Mouse (Mus musculus): ENCODE data around the gene Fam181a.

The Fam181a gene

DNA sequence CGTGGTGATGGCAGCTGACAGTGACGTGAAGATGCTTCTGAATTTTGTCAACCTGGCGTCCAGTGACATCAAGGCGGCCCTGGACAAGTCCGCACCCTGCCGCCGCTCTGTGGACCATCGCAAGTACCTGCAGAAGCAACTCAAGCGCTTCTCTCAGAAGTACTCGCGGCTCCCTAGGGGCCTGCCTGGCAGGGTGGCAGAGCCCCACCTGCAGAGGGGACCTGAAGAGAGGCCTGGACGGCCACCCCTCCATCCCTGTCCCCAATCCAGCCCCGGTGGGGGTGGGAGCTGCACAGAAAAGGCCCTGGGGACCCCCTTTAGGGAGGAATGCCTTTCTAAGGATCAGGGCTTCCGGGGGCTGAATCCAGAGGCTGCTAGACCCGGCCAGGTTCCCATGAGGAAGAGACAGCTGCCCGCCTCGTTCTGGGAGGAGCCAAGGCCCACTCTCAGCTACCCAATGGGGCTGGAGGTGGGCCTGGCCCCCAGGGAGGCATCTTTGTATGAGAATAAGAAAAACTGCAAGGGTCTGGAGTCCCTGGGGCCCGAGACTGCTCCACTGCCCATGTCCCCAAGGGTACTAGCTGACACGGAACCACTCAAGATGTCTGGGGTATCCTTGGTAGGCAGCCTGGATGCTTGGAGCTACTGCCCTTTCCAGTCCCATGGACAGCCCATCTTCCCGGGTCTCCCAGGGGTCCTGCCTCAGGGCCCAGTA, 5.2 kb downstream of the Fam181a start:
- DNase-seq: no peak

DNA sequence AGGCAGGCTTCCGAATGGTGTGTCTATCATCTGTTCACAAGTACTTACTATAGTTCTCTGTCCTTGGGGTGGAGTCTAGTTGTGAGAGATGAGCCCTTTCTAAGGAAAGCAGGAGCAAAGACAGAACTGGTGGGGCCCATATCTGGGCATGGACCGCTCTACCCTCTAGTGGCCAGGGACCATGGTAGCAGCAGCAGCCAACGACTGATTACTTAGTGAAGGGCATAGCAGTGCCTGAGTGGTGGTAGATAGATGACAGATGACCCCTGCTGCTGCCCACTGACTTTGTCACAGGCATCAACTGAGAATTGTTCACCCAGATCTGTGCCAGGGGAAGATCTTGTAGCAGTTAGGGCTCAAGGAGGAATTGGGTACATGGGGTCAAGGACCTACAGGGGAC, 12.0 kb downstream of the Fam181a start:
- no peak for DNase-seq

DNA sequence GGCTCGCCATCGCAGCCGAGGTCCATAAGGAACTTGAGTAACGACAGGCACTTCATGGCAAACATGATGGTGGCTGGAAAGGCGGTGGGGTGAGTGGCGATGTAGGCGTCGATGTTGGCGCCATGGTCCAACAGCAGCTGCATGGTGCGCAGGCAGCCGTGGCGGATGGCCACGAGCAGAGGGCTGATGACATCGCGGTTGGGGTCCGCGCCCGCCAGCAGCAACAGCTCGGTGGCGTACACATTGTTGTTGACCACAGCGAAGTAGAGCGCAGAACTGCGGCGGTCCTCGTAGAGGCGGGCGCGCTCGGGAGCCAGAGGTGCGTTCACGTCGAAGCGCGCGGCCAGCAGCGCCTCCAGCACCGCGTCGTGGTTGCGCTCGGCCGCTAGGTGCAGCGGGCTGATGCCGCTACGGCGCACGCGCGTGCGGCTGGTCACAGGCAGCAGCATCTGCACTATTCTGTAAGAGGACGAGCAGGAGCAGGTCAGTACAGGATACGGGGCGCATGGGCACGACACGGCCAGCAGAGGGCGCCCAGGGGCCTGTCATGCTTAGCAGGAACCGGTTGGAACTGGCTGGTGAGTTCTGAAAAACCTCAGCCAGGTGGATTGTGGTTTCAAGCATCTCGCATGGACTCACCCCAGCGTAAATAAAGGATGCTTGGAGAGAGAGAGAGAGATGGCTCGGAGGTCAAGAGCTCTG, 14.5 kb downstream of the Fam181a start:
- peak; percentile 78 for DNase-seq

DNA sequence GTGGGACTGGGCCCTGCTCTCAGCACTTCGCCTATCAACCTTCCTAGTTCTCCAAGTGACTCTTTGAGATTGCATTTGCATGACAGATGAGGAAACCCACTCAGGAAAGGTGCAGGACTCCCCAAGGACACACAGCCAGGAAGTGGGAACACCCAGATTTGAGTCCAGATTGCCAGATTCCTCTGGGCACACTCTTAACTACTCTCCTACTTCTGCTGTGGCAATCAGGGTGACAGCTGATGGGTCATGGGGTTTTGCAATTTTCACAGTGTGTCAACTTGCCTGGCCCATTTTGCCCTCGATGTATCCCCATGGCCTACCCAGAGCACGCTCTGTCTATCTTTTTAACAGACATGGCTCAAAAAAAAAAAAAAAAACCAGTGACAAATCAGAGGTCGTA, 15.8 kb downstream of the Fam181a start:
- no peak for DNase-seq

DNA sequence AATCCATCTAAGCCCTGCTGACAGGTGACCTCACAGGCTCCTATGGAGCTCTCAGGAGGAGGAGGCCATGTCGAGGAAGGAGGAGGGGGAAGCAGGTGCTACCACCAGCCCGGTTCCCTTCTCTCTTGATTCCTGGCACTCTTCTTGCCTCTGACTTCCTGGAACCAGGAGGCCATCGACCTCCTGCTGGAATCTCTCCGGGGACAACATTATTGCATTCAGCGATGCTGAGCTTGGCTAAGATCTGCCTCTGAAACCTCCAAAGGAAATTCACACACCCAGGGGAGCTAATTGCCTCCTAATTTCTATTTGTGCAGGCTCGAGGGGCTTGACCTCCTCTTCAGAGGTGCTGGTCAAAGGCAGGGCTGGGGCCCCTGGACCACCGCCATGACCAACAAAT, 16.3 kb downstream of the Fam181a start:
- no peak for DNase-seq

DNA sequence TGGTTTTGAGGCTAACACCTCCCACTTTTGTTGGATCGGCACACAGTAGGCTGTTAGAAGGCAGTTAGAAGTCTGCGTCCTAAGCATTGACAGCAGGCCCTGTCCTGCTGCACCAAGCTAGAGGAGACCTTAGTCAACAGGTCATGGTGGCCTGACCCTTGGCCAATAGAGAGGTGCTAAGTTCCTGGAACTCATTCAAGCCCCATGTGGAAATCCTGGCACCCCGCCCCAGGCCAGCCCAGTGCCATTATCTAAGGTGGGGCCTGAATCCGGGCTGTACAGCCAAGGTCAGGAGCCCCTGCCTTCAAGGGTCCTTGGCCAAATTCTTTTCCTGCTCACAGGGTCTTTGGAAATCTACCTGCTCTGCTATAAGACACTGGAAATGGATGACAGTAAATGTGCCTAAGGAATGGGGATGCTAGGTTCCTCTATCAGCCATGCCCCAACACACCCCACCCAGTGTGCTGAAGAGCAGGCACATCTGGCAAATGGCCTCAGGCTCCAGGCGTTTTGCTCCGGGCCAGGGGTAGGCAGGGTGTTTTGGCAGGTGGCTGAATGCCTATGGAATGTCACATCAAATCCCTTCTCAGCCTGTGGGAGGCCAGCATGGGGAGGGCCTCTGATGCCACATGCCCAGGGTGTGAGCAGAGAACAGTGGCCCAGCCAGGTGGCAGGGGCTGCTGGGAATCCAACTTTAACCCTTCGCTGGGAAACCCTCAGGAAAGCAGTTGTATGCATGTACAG, 17.8 kb downstream of the Fam181a start:
- no peak for DNase-seq

DNA sequence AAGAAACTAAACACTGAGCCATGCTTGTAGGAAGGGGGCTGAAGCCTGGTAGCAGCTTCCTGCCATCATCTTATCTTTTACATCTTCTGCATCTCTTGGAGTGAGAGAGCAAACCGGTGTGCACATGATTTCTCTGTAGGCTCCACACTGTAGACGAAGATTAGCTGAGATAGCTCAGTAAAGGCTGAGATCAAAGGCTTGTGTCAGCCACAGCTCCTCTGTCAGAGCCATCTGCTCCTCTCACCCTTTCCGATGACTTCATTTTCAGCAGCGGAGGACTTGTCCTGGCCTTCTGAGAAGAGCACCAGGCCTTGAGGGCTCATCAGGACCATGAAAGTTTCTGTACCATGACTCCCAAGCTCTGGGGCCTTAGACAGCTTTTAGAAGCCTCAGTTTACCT, 20.7 kb downstream of the Fam181a start:
- no peak for DNase-seq

DNA sequence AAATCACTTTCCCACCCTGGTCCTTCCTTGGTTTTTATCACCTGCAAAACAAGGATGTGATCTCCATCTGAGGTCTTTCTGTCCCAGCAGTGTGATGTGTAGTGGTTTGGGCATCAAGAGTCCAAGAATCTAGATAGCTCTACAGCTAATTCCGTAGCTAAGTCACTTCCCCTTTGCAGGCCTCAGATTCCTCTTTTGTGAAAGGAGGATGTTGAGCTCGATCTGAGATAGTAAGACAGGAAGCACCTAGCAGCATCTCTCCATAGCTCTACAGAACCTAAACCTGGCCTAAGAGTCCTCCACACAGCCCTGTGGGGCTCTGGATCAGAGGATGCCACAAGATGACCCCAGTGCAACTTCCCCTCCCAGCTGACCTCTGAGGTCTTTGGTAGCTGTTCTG, 22.1 kb downstream of the Fam181a start:
- DNase-seq: no peak

DNA sequence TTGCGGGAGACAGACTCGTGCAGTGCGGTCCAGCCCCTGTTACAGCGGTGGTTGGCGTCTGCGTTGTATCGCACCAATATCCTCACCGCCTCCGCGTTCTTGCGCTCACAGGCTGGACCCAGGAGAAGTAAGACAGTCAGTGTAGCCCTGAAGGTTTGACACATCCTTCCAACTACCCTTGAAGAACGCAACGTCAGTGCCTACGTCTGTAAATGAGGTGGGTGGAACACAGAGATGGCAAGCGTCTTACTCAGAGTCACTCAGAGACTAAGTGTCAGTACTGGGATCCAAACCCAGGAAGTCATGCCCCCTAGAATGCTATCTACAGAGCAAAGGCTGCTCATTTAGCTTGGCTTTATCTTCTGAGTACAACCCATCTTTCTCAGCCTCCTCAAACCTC, 22.7 kb downstream of the Fam181a start:
- DNase-seq: no peak

DNA sequence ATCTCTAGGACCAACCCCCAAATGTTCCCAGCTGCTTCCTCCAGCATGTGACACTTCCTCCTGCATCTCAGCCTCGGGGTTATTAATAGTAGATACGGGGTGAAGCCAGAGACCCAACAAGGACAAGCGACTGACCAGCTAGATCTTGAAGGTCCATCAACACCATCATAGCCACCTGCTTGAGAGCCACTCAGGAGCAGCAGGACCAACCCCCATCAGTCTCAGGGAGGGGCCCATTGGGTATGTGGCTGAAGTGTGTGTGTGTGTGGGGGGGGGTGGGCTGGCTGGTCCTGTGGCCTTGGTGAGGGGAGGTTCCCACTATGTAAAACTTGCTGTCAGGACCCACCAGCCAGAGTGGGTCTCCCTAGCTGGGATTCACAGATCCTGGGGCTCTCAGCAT, 26.0 kb downstream of the Fam181a start:
- DNase-seq: no peak

DNA sequence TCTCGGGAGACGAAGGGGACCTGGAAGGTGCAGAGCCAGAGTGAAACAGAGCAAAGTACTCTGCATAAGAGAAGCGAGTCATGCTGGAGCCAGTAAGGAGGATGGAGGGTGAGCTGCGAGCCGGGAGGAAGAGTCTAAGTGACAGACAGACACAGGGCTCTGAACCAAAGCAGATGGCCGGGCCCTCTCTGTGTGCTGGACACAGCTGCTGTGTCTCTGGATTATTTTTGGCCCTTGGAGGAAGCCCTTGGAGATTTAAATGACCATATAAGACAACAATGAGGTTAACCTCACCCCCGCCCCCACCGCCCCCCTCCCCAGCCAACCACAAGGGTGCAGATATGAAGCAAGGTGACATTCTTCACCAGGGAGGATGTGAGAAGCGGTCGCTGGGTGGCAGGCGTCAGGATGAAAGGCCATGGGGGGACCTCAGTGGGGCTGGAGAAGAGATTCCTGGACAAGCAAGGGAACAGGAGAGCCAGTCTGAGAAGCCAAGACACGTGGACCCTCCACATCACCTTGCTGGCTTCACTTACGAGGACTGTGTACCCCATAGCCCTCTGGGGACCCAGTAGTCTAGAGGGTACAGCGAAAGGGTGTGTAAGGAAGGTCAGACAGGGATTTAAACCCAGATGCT, 27.5 kb downstream of the Fam181a start:
- no peak for DNase-seq

DNA sequence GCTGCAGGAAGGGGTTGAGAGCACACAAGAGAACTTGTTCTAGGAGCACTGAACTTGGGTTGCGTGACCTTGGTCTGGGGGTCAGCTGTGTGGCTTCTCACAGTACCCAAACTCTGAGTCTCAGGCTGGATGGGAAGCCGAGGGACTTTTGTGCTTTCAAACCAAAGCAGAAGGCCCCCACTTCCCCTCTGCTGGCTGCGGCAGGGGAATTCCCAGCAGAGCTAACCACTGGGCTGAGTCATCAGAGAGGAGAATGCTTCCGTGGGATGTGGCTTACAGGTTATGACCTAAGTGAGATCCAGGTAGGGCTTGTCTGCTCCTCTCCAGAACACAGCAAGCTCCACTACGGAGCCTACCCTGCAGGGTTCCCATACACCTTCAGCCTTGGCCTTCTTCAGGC, 30.4 kb downstream of the Fam181a start:
- no peak for DNase-seq

DNA sequence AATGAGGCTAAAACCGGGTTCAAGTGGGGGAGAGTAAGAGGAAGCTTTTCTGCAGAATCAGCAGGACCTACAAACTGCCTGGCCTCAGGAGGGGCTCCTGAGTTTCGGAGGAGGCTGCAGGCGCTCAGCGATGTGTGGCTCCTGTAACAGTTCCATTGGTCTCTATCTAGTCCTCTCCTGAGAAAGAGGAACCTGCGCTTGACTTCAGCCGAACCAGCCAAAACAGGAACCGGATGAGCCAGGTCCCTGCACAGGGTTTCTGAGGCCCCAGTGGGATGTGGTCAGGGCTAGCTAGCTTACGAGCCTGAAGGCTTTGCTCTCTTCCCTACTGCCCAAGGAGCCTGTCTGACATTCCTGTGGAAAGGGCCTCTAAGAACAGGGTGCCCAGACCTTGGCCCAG, 32.7 kb downstream of the Fam181a start:
- DNase-seq: no peak

DNA sequence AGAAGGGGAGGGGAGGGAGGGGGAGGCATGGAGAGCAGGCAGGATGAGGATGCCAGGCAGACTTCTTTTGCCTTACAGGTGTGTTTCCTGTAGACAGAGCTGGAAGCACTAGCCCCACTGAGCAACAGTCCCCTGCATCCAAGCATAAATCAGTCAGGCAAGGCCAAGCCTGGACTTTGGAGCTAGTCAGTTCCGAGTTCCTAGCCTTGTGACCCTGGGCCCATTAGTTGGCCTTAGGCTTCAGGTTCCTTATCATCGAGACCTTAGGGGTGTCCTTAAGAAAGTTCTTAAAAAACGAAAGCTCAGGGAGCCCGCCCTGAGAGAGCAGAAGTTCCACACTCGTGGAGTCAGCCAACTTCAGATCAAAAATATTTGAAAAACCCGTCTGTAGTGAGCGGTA, 34.2 kb downstream of the Fam181a start:
- no peak for DNase-seq

DNA sequence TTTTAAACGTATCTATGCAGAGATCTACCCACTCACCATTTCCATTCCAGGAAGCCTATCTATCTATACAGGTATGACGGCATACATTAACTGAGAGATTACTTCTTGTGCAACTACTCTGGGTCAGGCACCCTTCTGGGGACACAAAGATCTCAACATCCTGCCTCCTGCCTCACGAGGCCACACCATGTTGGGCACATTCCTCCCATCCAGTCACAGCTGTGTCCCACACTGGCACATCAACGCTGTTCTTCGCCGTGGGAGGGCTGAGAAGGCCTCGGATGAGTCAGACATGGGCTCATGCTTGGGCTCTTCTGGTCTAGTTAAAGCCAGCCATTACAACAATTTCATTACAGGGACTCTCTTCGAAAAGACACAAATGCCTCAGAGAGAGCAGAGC, 36.2 kb downstream of the Fam181a start:
- DNase-seq: no peak

DNA sequence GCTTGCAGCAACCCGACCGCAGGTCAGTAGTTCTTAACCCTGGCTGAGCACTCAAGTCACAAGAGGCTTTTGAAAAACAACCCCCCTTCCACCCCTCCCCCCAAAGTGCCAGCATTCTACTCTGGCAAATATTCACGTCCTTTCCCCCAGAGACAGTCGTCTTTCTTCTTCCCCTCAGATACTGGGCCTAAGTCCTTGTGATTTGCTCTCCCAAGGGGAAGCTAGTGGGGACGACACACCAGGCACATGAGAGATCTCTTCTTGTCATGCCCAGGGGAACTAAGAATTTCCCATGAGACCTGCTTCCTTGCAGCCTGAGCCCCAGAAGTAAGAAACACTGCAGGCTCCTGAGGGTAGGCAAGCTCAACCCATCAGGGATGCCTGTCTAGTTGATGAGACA, 36.6 kb downstream of the Fam181a start:
- no peak for DNase-seq

DNA sequence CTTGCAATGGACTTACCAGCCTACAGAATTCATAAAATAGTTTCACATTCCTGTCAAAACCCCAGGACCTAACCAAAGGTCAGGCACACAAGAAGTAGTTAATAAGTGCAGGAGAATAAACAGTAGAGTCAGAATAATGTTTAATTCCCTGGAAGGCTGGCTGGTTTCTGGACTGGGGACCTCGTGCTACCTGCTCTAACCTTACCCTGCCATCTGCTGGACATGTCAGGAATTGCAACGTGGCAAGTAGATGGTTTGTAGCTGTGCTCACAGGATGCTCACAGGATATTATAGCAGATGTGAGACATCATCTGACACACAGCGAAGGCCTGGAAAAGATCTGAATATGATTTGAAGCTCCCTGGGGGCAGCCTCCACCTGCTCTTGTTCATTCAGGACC, 37.7 kb downstream of the Fam181a start:
- DNase-seq: peak; percentile 52

DNA sequence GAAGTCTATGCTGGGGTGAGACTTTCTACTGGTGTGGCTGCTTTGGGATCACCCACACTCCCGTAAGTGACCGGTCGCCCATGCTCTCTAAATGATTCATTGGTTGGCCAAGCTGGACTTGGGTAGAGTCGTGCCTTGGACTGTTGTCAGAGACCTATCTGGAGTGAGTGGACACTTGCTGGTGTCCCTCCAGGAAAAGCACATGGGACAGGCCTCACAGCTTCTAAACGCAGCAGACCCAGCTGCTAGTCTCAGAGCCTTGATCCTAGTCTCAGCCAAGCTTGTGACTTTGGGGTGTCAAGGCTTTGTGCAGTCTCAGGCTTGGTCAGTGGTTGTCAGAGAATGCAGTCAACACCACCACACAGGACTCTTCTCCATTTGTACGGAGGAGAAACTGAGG, 42.0 kb downstream of the Fam181a start:
- DNase-seq: no peak

DNA sequence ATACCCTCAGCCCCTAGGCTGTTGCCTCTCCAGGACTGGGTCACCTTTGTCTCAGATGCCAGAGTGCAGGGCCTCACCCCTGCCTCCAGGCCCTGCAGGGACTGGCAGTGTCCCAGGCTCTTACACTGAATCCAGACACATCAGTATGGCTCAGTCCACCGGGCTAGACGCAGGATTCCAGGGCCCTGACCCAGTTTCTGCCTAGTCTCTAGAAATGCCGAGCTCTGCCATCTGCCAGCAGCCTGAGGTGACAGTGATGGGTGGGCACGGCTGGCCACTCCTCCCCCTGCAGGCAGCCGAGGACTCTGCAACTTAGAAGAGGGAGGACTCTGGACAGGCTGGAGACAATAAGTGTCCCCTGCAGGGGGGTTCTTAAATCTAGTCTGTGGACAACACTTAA, 42.8 kb downstream of the Fam181a start:
- DNase-seq: peak; percentile 77

DNA sequence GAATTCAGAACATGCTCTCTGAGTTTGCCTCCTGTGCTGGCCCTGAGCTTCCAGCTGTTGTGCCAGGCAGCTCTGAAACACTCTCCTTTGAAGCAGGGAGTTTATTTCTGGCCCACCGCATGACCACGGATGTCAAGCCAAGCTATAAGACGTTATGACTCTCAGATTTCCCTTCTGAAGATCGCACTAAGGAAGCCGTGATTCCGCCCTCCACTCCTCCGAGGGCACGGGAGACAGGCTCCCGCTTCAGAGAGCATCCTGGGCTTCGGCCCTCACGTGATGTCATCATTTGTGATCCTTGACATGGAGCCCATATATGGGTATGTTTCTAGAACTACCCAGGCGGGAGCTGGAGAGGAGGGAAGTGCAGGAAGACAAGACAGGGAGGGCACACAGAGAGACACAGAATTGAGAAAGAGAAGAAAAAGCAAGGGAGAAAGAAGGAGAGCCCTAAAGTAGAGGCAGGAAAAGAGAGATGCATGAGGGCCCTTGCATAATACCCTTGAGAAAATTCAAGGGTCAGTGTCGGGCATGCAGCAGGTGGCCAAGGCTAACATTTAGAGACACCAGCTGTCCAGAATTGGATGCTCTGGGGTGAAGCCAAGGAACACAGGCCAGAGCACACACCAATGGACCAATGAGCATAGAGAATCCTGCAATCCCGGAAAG, 45.1 kb downstream of the Fam181a start, which contains the start of gene Asb2:
Gene Asb2 (minus strand): TSS at position 256 of the 669 bp plus-strand sequence.
- DNase-seq: no peak

DNA sequence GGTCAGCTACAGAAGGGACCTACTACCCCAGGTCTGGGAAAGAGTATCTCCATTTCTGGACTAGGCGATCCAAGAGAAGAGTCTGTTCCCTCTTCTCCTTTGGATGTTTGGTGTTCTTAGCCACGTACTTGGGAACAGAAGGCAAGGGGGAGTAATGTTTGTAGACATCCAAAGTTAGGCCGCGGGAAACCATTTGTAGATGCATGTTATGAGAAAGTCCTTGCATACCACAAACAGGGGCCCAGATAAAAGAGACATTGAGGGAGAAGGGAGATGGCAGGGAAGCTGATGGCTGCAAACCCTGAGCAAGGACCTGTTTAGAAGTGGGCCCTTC, 45.6 kb downstream of the Fam181a start:
- DNase-seq: no peak

DNA sequence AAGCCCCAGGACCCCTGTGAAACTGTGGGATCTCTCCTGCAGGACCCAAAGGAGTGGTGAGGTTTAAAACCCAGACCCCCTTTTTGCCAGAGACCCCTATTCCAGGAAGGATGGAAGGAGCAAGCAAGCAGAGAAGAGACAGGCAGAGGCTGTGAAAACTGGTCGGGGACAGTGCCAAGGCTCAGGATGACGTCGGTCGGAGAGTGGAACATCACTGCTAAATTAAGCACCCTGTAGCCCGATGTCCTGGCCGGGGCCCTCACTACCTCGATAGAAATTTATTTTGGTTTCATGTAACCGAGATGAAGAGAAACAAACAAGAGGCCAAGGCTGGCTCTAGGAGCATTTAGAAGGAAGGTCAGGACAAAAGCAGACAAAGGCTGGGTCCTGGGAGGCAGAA, 47.4 kb downstream of the Fam181a start:
- DNase-seq: no peak
